Mouse (Mus musculus) mouse trophoblast stem cell (cell line): ENCODE measurements around the gene Dennd6b.

Source experiments
- in situ Hi-C, 2 experiments: fragments of 300-500 bp; cut with MseI, MboI; formaldehyde crosslinking; loops; 2 replicates in 1 of 2; 3 replicates in 1 of 2; pipeline ENCODE4 v1.15.1; 2025

The Dennd6b gene

GRCm38 (mm10) chr15:89158516-89158915 is 37.8 kb downstream of the Dennd6b start:
- in situ Hi-C loops = no loop called here

GRCm38 (mm10) chr15:89157954-89158353 is 38.3 kb downstream of the Dennd6b start:
- in situ Hi-C loops = no loop called here

- in situ Hi-C loops = no loop called here
Observed at GRCm38 (mm10) chr15:89152312-89152711, 44.0 kb downstream of the Dennd6b start.

GRCm38 (mm10) chr15:89150041-89150390 is 46.3 kb downstream of the Dennd6b start:
- in situ Hi-C loops = no loop called here

GRCm38 (mm10) chr15:89149271-89150040 is 46.8 kb downstream of the Dennd6b start, which contains the start of gene Mapk11:
Gene Mapk11, minus strand, starts transcription at chr15:89149628.
- in situ Hi-C loops = no loop called here

- in situ Hi-C loops = no loop called here
Observed at GRCm38 (mm10) chr15:89148496-89149270, 47.6 kb downstream of the Dennd6b start.

GRCm38 (mm10) chr15:89147895-89148294 is 48.4 kb downstream of the Dennd6b start:
- in situ Hi-C loops = no loop called here

- in situ Hi-C loops = no loop called here
Observed at GRCm38 (mm10) chr15:89147456-89147855, 48.8 kb downstream of the Dennd6b start.

GRCm38 (mm10) chr15:89147024-89147423 is 49.3 kb downstream of the Dennd6b start:
- in situ Hi-C loops = no loop called here

GRCm38 (mm10) chr15:89146537-89146936 is 49.8 kb downstream of the Dennd6b start:
- in situ Hi-C loops = no loop called here

- in situ Hi-C loops = no loop called here
Observed at GRCm38 (mm10) chr15:89145813-89146350, 50.4 kb downstream of the Dennd6b start.

- in situ Hi-C loops = no loop called here
Observed at GRCm38 (mm10) chr15:89144965-89145364, 51.3 kb downstream of the Dennd6b start.

- in situ Hi-C loops = no loop called here
Observed at GRCm38 (mm10) chr15:89143134-89143533, 53.2 kb downstream of the Dennd6b start.

- in situ Hi-C loops = no loop called here
Observed at GRCm38 (mm10) chr15:89141905-89142304, 54.4 kb downstream of the Dennd6b start.

- in situ Hi-C loops = no loop called here
Observed at GRCm38 (mm10) chr15:89141443-89141842, 54.9 kb downstream of the Dennd6b start.

GRCm38 (mm10) chr15:89140659-89141252 is 55.5 kb downstream of the Dennd6b start, which contains the start of gene Mapk12:
Gene Mapk12, minus strand, starts transcription at chr15:89140703.
- in situ Hi-C loops = no loop called here

GRCm38 (mm10) chr15:89140048-89140658 is 56.1 kb downstream of the Dennd6b start:
- in situ Hi-C loops = no loop called here

- in situ Hi-C loops = no loop called here
Observed at GRCm38 (mm10) chr15:89138531-89138930, 57.8 kb downstream of the Dennd6b start.

- in situ Hi-C loops = no loop called here
Observed at GRCm38 (mm10) chr15:89138046-89138405, 58.3 kb downstream of the Dennd6b start.

GRCm38 (mm10) chr15:89137378-89138045 is 58.8 kb downstream of the Dennd6b start:
- in situ Hi-C loops = no loop called here

- in situ Hi-C loops = no loop called here
Observed at GRCm38 (mm10) chr15:89136461-89137155, 59.7 kb downstream of the Dennd6b start.
